In the genomic region with DNA sequence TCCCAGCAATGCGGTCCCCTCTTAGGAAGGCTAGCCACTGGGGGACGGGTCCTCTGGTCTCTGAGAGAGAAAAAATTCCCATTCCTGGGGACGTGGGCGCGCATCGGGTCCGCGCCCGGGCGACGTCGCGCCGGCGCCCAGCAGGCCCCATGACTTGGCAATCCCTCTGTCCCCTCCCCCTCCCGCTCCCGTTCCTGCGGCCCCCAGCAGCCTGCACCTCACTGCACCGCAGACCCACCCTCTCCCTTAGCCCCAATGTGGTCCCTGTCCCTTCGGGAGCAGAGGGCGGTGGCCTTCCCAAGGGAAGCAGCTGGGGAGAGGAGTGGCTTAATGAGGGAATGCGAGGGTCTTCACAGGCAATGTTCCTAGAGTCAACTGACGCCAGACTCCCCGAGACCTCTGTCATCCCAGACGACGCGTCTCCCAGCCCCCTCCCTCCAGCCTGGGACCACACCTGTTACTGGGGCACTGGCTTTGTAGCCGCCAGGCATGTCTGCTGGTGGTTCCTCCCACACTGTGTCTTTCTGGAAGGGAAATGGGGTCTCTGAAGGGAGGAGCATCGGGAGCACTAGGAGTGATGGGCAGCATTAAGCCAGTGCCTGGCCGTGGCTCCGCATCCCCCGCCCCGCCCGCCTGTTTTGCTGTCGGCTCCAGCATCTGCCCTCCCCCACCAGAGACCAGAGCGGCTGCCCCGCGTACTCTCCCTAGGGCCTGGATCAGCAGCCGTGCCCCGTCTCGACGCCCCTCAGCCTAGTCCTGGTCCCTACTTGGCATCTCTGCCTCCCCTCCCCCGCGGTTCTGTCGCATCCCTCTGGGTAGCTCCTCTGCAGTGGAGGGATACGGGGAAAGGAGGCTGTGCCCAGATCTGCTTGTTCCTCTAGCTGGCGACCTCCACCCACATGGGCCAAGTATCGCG, we compare ENCODE assay signal across 9 mouse cellular contexts. TPM values are rescaled to one million over a fixed set of nuclear protein-coding genes. Genes with fewer than 3 reads are reported as not detected.
DNase-seq lines count a peak whose midpoint lies in the region; ATAC-seq and TF ChIP-seq lines count a peak whose summit lies in the region.
"Had no signal": no experiment of that assay in that cellular context is flagged by ENCODE, and none has a peak within 500 bp of the region (broad histone marks: within the 10 kb centered on the region; RNA-seq: fewer than 3 reads in every experiment).

No protein-coding gene starts in this region.

- intact Hi-C loops in gastrocnemius, adult 2 months (cut with DNase I): no loop called here

- H3K9me3 ChIP-seq in forebrain, embryonic 13.5 days (replicated peaks): no peaks in the 10 kb centered on the region
- H3K9me3 ChIP-seq in hindbrain, postnatal 0 days (ENCODE audit: low read length): no peaks in the 10 kb centered on the region
- no peaks in the 10 kb centered on the region for H3K9me3 ChIP-seq in liver, embryonic 11.5 days (ENCODE audit: control insufficient read depth, low read length)

- H3K4me3 ChIP-seq in gastrocnemius, adult 2 months: peak overlapping the region; percentile 65
- peak overlapping the region; percentile 85 for H3K4me3 ChIP-seq in forebrain, embryonic 13.5 days
- peak overlapping the region; percentile 74 for H3K4me3 ChIP-seq in hindbrain, postnatal 0 days (ENCODE audit: low read length)
- H3K4me3 ChIP-seq in liver, embryonic 11.5 days (ENCODE audit: low read depth, low read length): peak overlapping the region; percentile 40

- no peak overlapping the region; the same call in 1 of the 2 replicates for H3K27ac ChIP-seq in gastrocnemius, adult 2 months
- H3K27ac ChIP-seq in forebrain, embryonic 13.5 days: peak overlapping the region; percentile 90
- peak overlapping the region; percentile 96 for H3K27ac ChIP-seq in hindbrain, postnatal 0 days
- H3K27ac ChIP-seq in liver, embryonic 11.5 days (ENCODE audit: low read depth, low read length): no peak overlapping the region

- peaks cover 46% of the 10 kb centered on the region for H3K4me1 ChIP-seq in forebrain, embryonic 13.5 days
- peaks cover 10% of the 10 kb centered on the region; the same call in 1 of the 2 replicates for H3K4me1 ChIP-seq in hindbrain, postnatal 0 days (ENCODE audit: insufficient read depth, low read length)
- no peaks in the 10 kb centered on the region for H3K4me1 ChIP-seq in liver, embryonic 11.5 days (replicated peaks; ENCODE audit: control insufficient read depth, insufficient read depth, low read length)

- H3K36me3 ChIP-seq in forebrain, embryonic 13.5 days (ENCODE audit: poor library complexity, severe bottlenecking): 0 out of 2 replicates have a peak, but pooled peaks cover 6% of the 10 kb centered on the region
- H3K36me3 ChIP-seq in hindbrain, postnatal 0 days (ENCODE audit: insufficient read depth, low read length): peaks cover 4% of the 10 kb centered on the region; the same call in 1 of the 2 replicates
- H3K36me3 ChIP-seq in liver, embryonic 11.5 days (ENCODE audit: control insufficient read depth, insufficient read depth, low read length): no peaks in the 10 kb centered on the region

- no peak for TF ChIP-seq CTCF in gastrocnemius, adult 2 months (IDR thresholded peaks at IDR 0.05)
- TF ChIP-seq CTCF in hindbrain, postnatal 0 days (IDR thresholded peaks at IDR 0.05; ENCODE audit: low read depth): no peak

- ATAC-seq in forebrain, embryonic 13.5 days: peak; percentile 65
- ATAC-seq in hindbrain, postnatal 0 days: peak; percentile 73
- ATAC-seq in liver, embryonic 11.5 days (replicated peaks; ENCODE audit: low FRiP score): peak; percentile 47; the same call in 1 of the 2 replicates
- no peak for ATAC-seq in inflammation-experienced regulatory T-cells, adult 6 months

- 1% methylated on average over 49 of the region's 49 CpGs for WGBS in forebrain, embryonic 13.5 days
- under 1% methylated on average over 49 of the region's 49 CpGs for WGBS in hindbrain, postnatal 0 days
- 3% methylated on average over 49 of the region's 49 CpGs for WGBS in liver, embryonic 11.5 days

- peak overlapping the region; percentile 88 for H3K9ac ChIP-seq in forebrain, embryonic 13.5 days
- H3K9ac ChIP-seq in hindbrain, postnatal 0 days (replicated peaks; ENCODE audit: low read length): peak overlapping the region; percentile 92
- H3K9ac ChIP-seq in liver, embryonic 11.5 days (ENCODE audit: low read depth, low read length): no peak overlapping the region

- DNase-seq in gastrocnemius, adult 2 months: no peak
- DNase-seq in gastrocnemius, postnatal 4 days (ENCODE audit: low spot score in 2 of 2): no peak
- DNase-seq in brain, embryonic 18.5 days (ENCODE audit: low read depth, low spot score): peak; percentile 45
- DNase-seq in hindbrain, postnatal 0 days (ENCODE audit: low spot score): peak; percentile 84
- peak; percentile 35 for DNase-seq in liver, embryonic 11.5 days (ENCODE audit: low spot score)
- DNase-seq in right cerebral cortex, postnatal 14 days: peak; percentile 78

- no peaks in the 10 kb centered on the region for H3K27me3 ChIP-seq in forebrain, embryonic 13.5 days
- no peaks in the 10 kb centered on the region for H3K27me3 ChIP-seq in hindbrain, postnatal 0 days (ENCODE audit: insufficient read depth, low read length)
- H3K27me3 ChIP-seq in liver, embryonic 11.5 days (replicated peaks; ENCODE audit: control insufficient read depth, insufficient read depth, low read length): peaks cover 58% of the 10 kb centered on the region

- H3K4me2 ChIP-seq in forebrain, embryonic 13.5 days: peak overlapping the region; percentile 99
- H3K4me2 ChIP-seq in hindbrain, postnatal 0 days (ENCODE audit: low read depth, low read length): peak overlapping the region; percentile 94
- H3K4me2 ChIP-seq in liver, embryonic 11.5 days: peak overlapping the region; percentile 74

RNA-seq across cellular contexts. Expression of a gene that starts 0.9 kb away (rescaled TPM):
- total RNA-seq in gastrocnemius, adult 2 months (2021): 1 to 10 TPM; 1.3 to 1.4 TPM
- total RNA-seq in gastrocnemius, postnatal 4 days (2021): 1 to 10 TPM; 6.3 to 6.9 TPM
- 205 and 224 TPM in 2 replicates for polyA plus RNA-seq in forebrain, embryonic 13.5 days (2015; fragmentation: Nextera tagmentation; extraction: Ambion mirVana)
- total RNA-seq in hindbrain, postnatal 0 days (2014; rRNA removed): 600 and 696 TPM in 2 replicates
- polyA plus RNA-seq in hindbrain, postnatal 0 days (2015; fragmentation: Nextera tagmentation; extraction: Ambion mirVana): 651 and 675 TPM in 2 replicates
- 2.2 TPM in 2 replicates for polyA plus RNA-seq in liver, embryonic 11.5 days (2014; fragmentation: Nextera tagmentation; extraction: Ambion mirVana)
- not detected for polyA plus RNA-seq in inflammation-experienced regulatory T-cells, adult 6 months (2017; shearing (Covaris generic))

RNA-seq across cellular contexts. Expression of a gene that starts 34.2 kb away (rescaled TPM):
- not detected for total RNA-seq in gastrocnemius, adult 2 months (2021)
- total RNA-seq in gastrocnemius, postnatal 4 days (2021): under 1 TPM in 1 of 2 experiments, not detected in 1; 0.78 TPM
- polyA plus RNA-seq in forebrain, embryonic 13.5 days (2015; fragmentation: Nextera tagmentation; extraction: Ambion mirVana): not detected in 2 replicates
- total RNA-seq in hindbrain, postnatal 0 days (2014; rRNA removed): not detected in 2 replicates
- polyA plus RNA-seq in hindbrain, postnatal 0 days (2015; fragmentation: Nextera tagmentation; extraction: Ambion mirVana): not detected in 2 replicates
- polyA plus RNA-seq in liver, embryonic 11.5 days (2014; fragmentation: Nextera tagmentation; extraction: Ambion mirVana): 1.1 and 1.6 TPM in 2 replicates
- not detected for polyA plus RNA-seq in inflammation-experienced regulatory T-cells, adult 6 months (2017; shearing (Covaris generic))
- total RNA-seq: heart, postnatal 36 days had no signal

RNA-seq across cellular contexts. Expression of a gene that starts 59.9 kb away (rescaled TPM):
- total RNA-seq in gastrocnemius, adult 2 months (2021): not detected
- total RNA-seq in gastrocnemius, postnatal 4 days (2021): not detected
- polyA plus RNA-seq in forebrain, embryonic 13.5 days (2015; fragmentation: Nextera tagmentation; extraction: Ambion mirVana): 0.08 and 0.16 TPM in 2 replicates
- total RNA-seq in hindbrain, postnatal 0 days (2014; rRNA removed): 0.05 and 0.83 TPM in 2 replicates
- polyA plus RNA-seq in hindbrain, postnatal 0 days (2015; fragmentation: Nextera tagmentation; extraction: Ambion mirVana): 0.11 and 0.16 TPM in 2 replicates
- 0.07 TPM in 1 of 2 replicates, not detected in the other for polyA plus RNA-seq in liver, embryonic 11.5 days (2014; fragmentation: Nextera tagmentation; extraction: Ambion mirVana)
- not detected for polyA plus RNA-seq in inflammation-experienced regulatory T-cells, adult 6 months (2017; shearing (Covaris generic))
- total RNA-seq: heart, postnatal 36 days had no signal

Comparison
In these comparisons a context has a peak if more than half of its experiments do, and no peak if none do; other contexts are left out.
1. DNase-seq: peak in brain, embryonic 18.5 days (single experiment), hindbrain, postnatal 0 days (single experiment), liver, embryonic 11.5 days (single experiment) and right cerebral cortex, postnatal 14 days (single experiment); none in gastrocnemius, adult 2 months (single experiment) and gastrocnemius, postnatal 4 days (0 of 2).
2. H3K27ac ChIP-seq: peak in forebrain, embryonic 13.5 days (single experiment) and hindbrain, postnatal 0 days (single experiment); none in gastrocnemius, adult 2 months (single experiment) and liver, embryonic 11.5 days (single experiment).
3. RNA of a gene that starts 0.9 kb away (polyA plus RNA-seq): 651 to 675 TPM in hindbrain, postnatal 0 days and 205 to 224 TPM in forebrain, embryonic 13.5 days; 2.2 TPM in liver, embryonic 11.5 days and not detected in inflammation-experienced regulatory T-cells, adult 6 months; every median in the first group is over 10 times any median in the second.
4. Peak in every context shown above with its lines, with median percentiles within 50 percentile points of each other: H3K4me3 ChIP-seq and H3K4me2 ChIP-seq.